Mouse (Mus musculus) heart, embryonic 15.5 days (tissue): Measurements from ENCODE around the gene Cd300lf. TPM values are rescaled to one million over a fixed set of nuclear protein-coding genes. Genes with fewer than 3 reads are reported as not detected.

Experiments
- ATAC-seq: fragments of 200-750 bp; cut with Nextera tagmentation; replicated peaks from 2 replicates; pipeline ENCODE4 v1.8.0; 2017; ENCODE audit warnings: low read depth, moderate TSS enrichment; ENCODE audit not compliant: insufficient number of reproducible peaks, insufficient read depth, low FRiP score
- H3K27ac ChIP-seq: fragments of 300-500 bp; sonication (generic); 2 replicates; pipeline ENCODE4 v1.5.1; 2015; ENCODE audit warnings: mild to moderate bottlenecking, inconsistent platforms
- H3K27me3 ChIP-seq: fragments of 300-500 bp; sonication (generic); 2 replicates; pipeline ENCODE4 v1.6.1; 2015; ENCODE audit warnings: inconsistent platforms
- H3K36me3 ChIP-seq: fragments of 300-500 bp; sonication (generic); 2 replicates; pipeline ENCODE4 v1.6.1; 2015; ENCODE audit warnings: mild to moderate bottlenecking, inconsistent platforms
- H3K4me1 ChIP-seq: fragments of 300-500 bp; sonication (generic); replicated peaks from 2 replicates; pipeline ENCODE4 v1.6.1; 2015; ENCODE audit warnings: inconsistent platforms
- H3K4me2 ChIP-seq: fragments of 300-500 bp; sonication (generic); 2 replicates; pipeline ENCODE4 v1.6.1; 2015; ENCODE audit warnings: inconsistent platforms, mild to moderate bottlenecking, moderate library complexity
- H3K4me3 ChIP-seq: fragments of 300-500 bp; sonication (generic); 2 replicates; pipeline ENCODE4 v1.5.1; 2015; ENCODE audit warnings: mild to moderate bottlenecking, inconsistent platforms
- H3K9ac ChIP-seq: fragments of 300-500 bp; sonication (generic); 2 replicates; pipeline ENCODE4 v1.6.1; 2015; ENCODE audit warnings: mild to moderate bottlenecking, inconsistent platforms
- H3K9me3 ChIP-seq: fragments of 300-500 bp; sonication (generic); replicated peaks from 2 replicates; pipeline ENCODE4 v1.6.1; 2016; ENCODE audit warnings: inconsistent platforms
- WGBS: fragments of 180-500 bp; shearing (Covaris S2); methylation state at CpG from one replicate; pipeline ENCODE4 v1.1.7; 2015; ENCODE audit warnings: mixed read lengths; 5-methylcytosine and 5-hydroxymethylcytosine counted together
- polyA plus RNA-seq: library from polyadenylated mRNA; unstranded; fragments of >200 nt; fragmentation: Nextera tagmentation; extraction: Ambion mirVana; gene quantifications from 2 replicates; pipeline ENCODE4 v1.2.1, GENCODE M21; 2015

Gene Cd300lf
- polyA plus RNA-seq, 1 experiment from 2014 or later, result 0.37 TPM

DNA sequence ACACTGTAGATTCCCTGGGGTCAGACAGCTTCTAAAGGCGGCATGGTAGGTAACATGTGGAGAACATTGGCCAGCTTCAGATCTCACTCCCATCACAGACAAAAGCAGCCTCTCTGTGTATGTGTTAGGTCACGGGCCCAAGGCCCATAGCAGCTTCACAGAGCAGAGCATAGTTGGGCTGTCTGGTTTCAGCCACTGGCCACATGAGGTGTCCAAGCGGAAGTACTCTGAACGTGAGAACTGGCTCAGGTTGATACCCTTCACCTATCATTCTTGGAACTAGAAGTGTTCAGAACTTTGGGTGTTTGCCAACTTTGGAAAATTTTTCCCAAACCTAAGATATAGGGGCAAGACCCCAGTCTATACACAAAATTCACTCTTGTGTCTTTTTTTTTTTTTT, 35.6 kb upstream of the Cd300lf start:
- H3K36me3 ChIP-seq, result no peaks in the 10 kb centered on the region
- no peak overlapping the region for H3K4me3 ChIP-seq
- no peak overlapping the region for H3K9ac ChIP-seq
- WGBS, result 85% methylated on average over 4 of the region's 4 CpGs
- H3K4me1 ChIP-seq, result peaks cover 40% of the 10 kb centered on the region
- no peak overlapping the region for H3K27ac ChIP-seq
- H3K9me3 ChIP-seq, result no peaks in the 10 kb centered on the region
- ATAC-seq, result no peak
- H3K27me3 ChIP-seq, result peaks cover 19% of the 10 kb centered on the region
- H3K4me2 ChIP-seq, result no peak overlapping the region

DNA sequence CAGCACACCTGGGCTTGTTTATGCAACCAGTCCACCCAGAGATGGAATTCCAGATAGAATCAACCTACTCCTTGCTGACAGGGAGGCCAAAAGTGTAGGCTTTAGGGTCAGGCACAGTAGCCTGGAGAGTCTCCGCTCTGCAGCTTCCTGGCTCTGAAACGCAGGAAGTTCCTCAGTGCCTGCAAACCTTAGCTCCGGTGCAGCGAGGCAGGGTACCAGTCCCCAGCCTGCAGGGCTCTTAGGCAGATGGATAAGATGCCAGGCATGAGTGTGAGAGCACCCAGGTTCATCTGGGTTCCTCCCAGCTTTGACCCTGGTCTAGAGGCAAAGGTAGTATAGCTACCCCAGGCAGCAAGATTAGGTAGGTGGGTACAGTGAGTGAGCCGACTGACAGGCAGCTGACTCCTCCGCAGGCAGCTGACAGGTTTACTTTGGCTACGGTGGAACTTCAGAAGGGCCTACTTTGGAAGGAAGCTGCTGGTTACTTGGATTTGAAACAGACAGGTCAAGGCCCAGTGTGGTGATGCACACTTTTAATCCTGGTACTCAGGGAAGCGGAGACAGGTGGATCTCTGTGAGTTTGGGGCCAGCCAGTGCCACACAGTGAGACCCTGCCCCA, 33.9 kb upstream of the Cd300lf start:
- 71% methylated on average over 8 of the region's 8 CpGs for WGBS

DNA sequence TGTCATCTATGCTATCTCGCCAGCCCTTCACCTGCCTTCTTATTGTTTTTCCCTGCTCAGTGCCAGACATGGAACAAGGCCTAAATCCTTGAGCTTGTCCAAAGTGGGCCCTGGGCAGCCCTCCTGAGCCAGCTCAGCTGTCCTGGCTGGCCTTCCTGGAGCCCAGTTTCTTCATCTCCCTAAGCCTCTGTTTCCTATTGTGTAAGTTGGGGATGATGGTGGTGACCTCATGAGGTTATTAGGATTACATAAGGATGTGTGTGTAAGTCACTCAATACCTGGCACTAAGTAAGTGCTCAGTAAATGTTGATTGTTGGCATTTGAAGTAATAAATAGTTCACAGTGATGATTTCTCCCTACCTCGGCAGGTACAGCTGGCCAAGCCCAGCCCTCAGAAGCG, 33.0 kb upstream of the Cd300lf start:
- Histone ChIP-seq H3K27ac (no peak overlapping the region), H3K4me3 (no peak overlapping the region), H3K36me3 (no peaks in the 10 kb centered on the region), H3K9ac (no peak overlapping the region), H3K27me3 (peaks cover 17% of the 10 kb centered on the region), H3K4me1 (peaks cover 34% of the 10 kb centered on the region), H3K4me2 (no peak overlapping the region), H3K9me3 (no peaks in the 10 kb centered on the region)
- ATAC-seq, result no peak
- WGBS, result 95% methylated on average over 3 of the region's 3 CpGs

More for the DNA sequence above, 33.9 kb upstream of the Cd300lf start:
- ATAC-seq, result no peak
- Histone ChIP-seq H3K4me1 (peaks cover 34% of the 10 kb centered on the region), H3K9me3 (no peaks in the 10 kb centered on the region), H3K4me3 (no peak overlapping the region), H3K4me2 (no peak overlapping the region), H3K9ac (no peak overlapping the region), H3K36me3 (no peaks in the 10 kb centered on the region), H3K27me3 (peaks cover 20% of the 10 kb centered on the region), H3K27ac (no peak overlapping the region)

DNA sequence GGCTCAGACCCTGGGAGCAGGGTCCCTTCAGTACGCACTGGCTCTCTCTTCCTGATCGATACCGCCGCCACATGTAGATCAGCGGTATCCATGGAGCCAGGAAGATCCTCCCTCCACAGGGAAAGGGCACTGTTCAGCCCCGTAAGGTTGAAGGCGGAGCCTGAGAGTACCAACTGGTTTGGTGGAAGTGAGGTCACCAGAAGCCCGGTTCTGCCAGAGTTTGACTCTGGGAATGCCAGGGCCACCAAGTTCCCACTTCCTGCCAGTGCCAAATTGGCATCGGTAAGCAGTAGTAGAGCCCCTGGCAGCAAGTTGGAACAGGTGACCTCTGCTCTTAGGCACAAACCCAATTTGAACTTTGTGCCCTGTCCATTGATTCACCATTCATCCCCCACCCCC, 31.2 kb upstream of the Cd300lf start:
- Histone ChIP-seq H3K4me1 (peaks cover 34% of the 10 kb centered on the region), H3K4me2 (peak overlapping the region; percentile 92), H3K4me3 (peak overlapping the region; percentile 72), H3K36me3 (no peaks in the 10 kb centered on the region), H3K27ac (no peak overlapping the region), H3K9ac (peak overlapping the region; percentile 60; the same call in 1 of the 2 replicates), H3K27me3 (peaks cover 15% of the 10 kb centered on the region), H3K9me3 (no peaks in the 10 kb centered on the region)
- WGBS, result 7% methylated on average over 9 of the region's 9 CpGs
- no peak for ATAC-seq

DNA sequence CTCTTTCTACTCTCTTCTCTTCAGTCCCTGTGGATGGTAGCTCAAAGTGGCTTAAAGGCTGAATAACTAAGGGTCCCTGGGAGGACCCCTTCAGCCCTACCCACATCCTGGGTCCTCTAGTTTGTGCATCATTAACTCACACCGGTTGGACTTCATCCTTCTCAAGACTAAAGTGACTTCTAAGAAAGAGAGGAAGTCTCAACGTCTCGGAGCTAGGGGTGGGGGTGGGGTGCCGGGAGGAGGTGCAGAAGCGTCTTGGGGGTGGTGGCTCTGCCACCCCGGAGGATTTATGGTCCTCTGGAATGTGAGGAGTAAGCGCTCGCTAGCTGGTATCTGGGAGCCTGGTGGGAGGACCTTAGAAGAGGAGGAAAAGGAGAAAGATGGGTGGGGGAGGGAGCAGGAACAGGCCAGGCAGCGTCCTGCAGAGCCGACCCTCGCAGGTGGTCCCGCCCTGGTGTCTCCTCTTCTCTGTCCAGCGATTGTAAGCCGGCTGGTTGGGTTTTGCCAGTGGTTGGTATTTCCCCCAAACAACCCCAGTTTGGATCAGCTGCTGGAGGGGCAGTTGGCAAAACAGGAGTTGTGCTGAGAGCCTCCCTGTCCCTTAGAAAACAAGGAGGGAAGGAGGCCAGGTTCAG, 30.7 kb upstream of the Cd300lf start:
- under 1% methylated on average over 14 of the region's 14 CpGs for WGBS
- peak overlapping the region; percentile 60 for H3K9ac ChIP-seq
- no peak for ATAC-seq
- H3K4me2 ChIP-seq, result peak overlapping the region; percentile 92
- peak overlapping the region; percentile 72 for H3K4me3 ChIP-seq
- H3K27ac ChIP-seq, result no peak overlapping the region; the same call in 1 of the 2 replicates
- H3K4me1 ChIP-seq, result peaks cover 34% of the 10 kb centered on the region
- H3K36me3 ChIP-seq, result no peaks in the 10 kb centered on the region
- no peaks in the 10 kb centered on the region for H3K9me3 ChIP-seq
- H3K27me3 ChIP-seq, result peaks cover 15% of the 10 kb centered on the region

DNA sequence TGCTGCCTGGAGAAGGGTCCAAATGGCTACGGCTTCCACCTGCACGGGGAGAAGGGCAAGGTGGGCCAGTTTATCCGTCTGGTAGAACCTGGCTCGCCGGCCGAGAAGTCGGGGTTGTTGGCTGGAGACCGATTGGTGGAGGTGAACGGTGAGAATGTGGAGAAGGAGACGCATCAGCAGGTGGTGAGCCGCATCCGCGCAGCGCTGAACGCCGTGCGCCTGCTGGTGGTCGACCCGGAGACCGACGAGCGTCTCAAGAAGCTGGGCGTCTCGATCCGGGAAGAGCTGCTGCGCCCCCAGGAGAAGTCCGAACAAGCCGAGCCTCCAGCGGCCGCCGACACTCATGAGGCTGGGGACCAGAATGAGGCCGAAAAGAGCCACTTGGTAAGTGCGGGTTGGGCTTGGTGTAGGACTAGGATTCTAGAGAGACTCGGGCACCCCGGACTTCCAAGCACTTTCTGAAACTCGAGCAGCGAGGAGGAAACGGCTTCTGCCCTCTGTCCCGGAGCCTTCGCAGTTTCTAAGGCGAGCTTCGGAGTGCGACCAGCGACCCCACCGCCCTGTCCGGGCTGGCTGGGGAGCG, 29.9 kb upstream of the Cd300lf start:
- H3K4me3 ChIP-seq, result peak overlapping the region; percentile 72
- H3K9me3 ChIP-seq, result no peaks in the 10 kb centered on the region
- no peaks in the 10 kb centered on the region for H3K36me3 ChIP-seq
- peak; percentile 9; the same call in 1 of the 2 replicates for ATAC-seq
- under 1% methylated on average over 47 of the region's 47 CpGs for WGBS
- H3K4me2 ChIP-seq, result peak overlapping the region; percentile 92
- H3K9ac ChIP-seq, result peak overlapping the region; percentile 60
- H3K4me1 ChIP-seq, result peaks cover 35% of the 10 kb centered on the region
- H3K27me3 ChIP-seq, result peaks cover 15% of the 10 kb centered on the region
- peak overlapping the region; percentile 20; the same call in 1 of the 2 replicates for H3K27ac ChIP-seq

DNA sequence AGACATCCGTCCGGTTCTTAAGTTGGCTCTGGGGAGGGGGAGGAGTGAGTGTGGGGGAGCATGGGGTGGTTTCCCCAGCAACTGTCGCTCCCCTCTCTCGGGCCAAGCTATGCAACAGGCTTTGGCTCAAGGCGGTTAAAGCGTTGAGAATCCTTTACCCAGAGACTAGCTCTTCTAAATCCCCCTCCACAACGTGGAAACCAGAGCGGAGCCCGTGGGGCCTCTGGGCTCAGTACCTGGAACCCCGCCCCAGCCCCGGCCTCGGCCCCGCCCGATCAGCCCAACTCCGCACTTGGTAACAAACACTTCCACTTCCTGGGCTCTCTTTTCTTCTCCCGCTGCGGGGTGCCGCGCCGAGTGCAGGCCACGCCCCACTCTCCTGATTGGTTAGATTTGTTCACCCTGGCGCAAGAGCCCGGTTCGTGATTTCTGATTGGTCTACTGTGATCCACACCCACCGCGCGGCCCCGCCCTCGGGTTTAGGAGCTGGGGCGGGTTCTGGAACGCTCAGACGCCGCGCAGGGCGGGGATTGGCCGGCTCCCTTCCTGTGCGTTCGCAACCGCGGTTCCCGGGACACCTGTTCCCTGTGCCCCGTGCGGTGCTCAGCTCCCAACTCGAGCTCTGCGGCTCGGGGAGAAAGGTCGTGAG, 29.2 kb upstream of the Cd300lf start, which contains the start of gene Slc9a3r1:
Slc9a3r1 (plus strand) TSS at position 510 of the 649 bp plus-strand sequence.
- H3K4me2 ChIP-seq, result peak within 1 kb of the TSS; percentile 92
- no peaks in the 10 kb centered on the region for H3K9me3 ChIP-seq
- H3K9ac ChIP-seq, result peak within 1 kb of the TSS; percentile 60
- peak; percentile 95 for ATAC-seq
- peak within 1 kb of the TSS; percentile 76 for H3K27ac ChIP-seq
- no peaks in the 10 kb centered on the region for H3K36me3 ChIP-seq
- H3K4me3 ChIP-seq, result peak within 1 kb of the TSS; percentile 72
- under 1% methylated on average over 47 of the region's 47 CpGs for WGBS
- H3K27me3 ChIP-seq, result peaks cover 15% of the 10 kb centered on the region
- H3K4me1 ChIP-seq, result peaks cover 42% of the 10 kb centered on the region

DNA sequence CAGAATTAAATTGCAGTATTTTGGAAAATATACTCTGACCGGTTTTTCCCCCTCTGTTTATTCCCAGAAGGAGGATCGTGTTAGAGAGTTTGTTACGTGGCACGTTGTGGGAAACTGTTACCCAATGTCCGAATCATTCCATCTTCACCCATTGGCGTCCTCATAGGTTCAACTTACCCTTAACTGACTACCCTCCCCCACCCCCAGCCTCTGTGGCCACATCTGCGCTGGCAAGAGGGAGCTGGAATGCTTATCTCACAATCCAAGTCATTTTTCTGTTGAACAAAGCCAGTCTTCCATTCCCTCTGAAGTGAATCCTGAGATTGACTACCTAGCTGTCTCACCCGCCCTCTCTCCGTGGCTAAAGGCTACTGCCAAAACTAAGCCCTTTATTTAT, 28.4 kb upstream of the Cd300lf start:
- WGBS, result 22% methylated on average over 9 of the region's 9 CpGs
- peak overlapping the region; percentile 76 for H3K27ac ChIP-seq
- H3K9ac ChIP-seq, result no peak overlapping the region
- peaks cover 43% of the 10 kb centered on the region for H3K4me1 ChIP-seq
- no peaks in the 10 kb centered on the region for H3K36me3 ChIP-seq
- peaks cover 15% of the 10 kb centered on the region for H3K27me3 ChIP-seq
- H3K4me2 ChIP-seq, result peak overlapping the region; percentile 92
- peak overlapping the region; percentile 72 for H3K4me3 ChIP-seq
- ATAC-seq, result no peak
- H3K9me3 ChIP-seq, result no peaks in the 10 kb centered on the region

DNA sequence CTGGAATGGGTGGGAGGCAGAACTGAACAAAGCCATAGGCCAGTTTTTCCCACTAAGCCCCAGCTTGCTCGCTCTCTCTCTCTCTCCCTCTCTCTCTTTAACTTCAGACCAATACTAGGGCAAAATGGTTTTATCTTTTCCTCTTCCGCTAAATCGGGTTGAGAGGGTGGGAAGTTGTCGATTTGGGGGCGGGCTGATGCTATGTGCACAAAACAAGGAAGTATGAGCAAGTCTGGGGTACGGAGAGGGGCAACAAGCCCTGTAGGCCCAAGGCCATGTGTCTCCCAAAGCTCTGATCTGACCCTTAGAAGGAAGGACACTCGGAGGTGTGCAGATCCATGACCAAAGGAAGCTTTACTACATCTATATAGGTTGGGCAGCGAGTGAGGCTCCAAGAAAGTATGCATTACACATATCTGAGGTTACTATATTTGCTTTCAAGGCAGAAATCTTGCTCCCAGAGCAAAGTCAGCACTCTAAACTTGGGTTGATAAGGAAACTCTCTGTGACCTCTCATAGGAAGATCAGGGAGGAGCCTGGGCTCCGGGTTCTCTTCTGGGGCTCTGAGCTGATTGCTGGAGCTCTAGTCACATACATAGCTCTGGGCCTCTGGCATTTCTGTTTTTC, 27.9 kb upstream of the Cd300lf start:
- Histone ChIP-seq H3K27ac (no peak overlapping the region; the same call in 1 of the 2 replicates), H3K4me1 (peaks cover 43% of the 10 kb centered on the region), H3K36me3 (no peaks in the 10 kb centered on the region), H3K9me3 (no peaks in the 10 kb centered on the region), H3K4me3 (no peak overlapping the region), H3K9ac (no peak overlapping the region), H3K27me3 (peaks cover 20% of the 10 kb centered on the region), H3K4me2 (peak overlapping the region; percentile 92; the same call in 1 of the 2 replicates)
- WGBS, result 41% methylated on average over 9 of the region's 9 CpGs
- no peak for ATAC-seq

DNA sequence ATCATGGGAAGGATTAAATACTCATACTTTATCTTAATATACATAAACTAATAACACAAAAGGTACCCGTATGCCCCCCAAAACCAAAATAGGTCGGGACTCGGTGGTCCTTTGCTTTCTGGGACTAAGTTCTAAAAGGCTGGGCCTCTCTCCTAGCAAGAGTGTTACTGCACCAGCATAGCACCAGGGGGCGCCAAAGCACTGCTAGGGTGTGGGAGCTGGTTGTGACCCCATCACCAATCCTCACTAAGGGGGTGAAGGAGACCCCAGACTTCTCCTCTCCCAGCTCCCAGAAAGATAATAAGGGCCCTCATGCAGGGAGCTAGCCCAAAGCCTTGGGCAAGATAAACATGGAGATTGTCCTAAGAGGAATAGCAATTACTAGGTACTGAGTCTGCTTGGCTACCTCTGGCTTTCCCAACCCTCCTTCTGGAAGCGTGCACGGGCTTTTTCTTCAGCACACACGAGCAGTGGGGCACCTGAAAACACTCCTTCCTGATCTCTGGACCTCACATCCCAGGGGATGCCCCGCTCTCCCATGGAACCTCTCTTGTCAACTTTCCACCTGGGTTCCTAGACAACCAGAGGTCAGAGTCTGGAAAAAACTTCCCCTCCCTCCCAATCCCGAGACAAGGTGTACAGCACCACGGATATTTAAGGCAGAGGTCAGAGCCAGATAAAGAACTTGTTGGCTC, 27.2 kb upstream of the Cd300lf start:
- H3K4me3 ChIP-seq, result no peak overlapping the region
- peaks cover 43% of the 10 kb centered on the region for H3K4me1 ChIP-seq
- no peaks in the 10 kb centered on the region for H3K36me3 ChIP-seq
- peaks cover 26% of the 10 kb centered on the region for H3K27me3 ChIP-seq
- H3K9me3 ChIP-seq, result no peaks in the 10 kb centered on the region
- H3K4me2 ChIP-seq, result no peak overlapping the region
- ATAC-seq, result no peak
- WGBS, result 27% methylated on average over 10 of the region's 10 CpGs
- H3K9ac ChIP-seq, result no peak overlapping the region
- no peak overlapping the region; the same call in 1 of the 2 replicates for H3K27ac ChIP-seq
